Mouse (Mus musculus): ENCODE results near the gene 6030408B16Rik.
A peak's percentile ranks its signal among the peaks of the same experiment; 100 is the strongest.

6030408B16Rik gene

DNA sequence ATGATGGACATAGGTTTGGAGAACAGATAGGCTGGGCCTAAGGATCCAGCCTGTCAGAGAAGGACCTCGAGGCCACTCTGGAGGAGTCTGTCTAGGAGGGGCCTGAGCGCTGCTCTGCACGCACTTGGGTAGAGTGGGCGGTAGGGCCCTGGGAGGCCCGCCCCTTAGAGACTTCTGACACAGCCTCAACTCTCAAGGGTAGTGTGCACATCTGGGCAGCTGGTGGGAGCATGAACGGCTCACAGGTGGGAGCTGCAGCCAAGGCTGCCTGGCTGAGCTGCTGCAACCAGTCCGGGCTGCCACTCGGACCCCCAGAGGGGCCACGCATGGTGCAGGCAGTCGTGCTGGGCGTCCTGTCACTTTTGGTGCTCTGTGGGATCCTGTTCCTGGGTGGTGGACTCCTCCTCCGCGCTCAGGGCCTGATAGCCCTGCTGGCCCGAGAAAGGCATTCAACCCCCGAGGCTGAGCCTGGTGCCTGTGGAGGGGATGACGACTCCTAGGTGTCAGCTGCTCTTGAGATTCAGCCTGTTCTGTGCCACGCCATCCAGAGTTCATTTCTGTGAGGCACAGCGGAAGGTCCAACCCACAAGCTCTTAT lies at the start of gene 6030408B16Rik:
Gene 6030408B16Rik, plus strand, starts transcription at position 188 of the 597 bp plus-strand sequence.
- no peak for DNase-seq

- DNase-seq = no peak
Observed at GRCm38 (mm10) chr15:101244012-101244411, 49.0 kb upstream of the 6030408B16Rik start.

DNA sequence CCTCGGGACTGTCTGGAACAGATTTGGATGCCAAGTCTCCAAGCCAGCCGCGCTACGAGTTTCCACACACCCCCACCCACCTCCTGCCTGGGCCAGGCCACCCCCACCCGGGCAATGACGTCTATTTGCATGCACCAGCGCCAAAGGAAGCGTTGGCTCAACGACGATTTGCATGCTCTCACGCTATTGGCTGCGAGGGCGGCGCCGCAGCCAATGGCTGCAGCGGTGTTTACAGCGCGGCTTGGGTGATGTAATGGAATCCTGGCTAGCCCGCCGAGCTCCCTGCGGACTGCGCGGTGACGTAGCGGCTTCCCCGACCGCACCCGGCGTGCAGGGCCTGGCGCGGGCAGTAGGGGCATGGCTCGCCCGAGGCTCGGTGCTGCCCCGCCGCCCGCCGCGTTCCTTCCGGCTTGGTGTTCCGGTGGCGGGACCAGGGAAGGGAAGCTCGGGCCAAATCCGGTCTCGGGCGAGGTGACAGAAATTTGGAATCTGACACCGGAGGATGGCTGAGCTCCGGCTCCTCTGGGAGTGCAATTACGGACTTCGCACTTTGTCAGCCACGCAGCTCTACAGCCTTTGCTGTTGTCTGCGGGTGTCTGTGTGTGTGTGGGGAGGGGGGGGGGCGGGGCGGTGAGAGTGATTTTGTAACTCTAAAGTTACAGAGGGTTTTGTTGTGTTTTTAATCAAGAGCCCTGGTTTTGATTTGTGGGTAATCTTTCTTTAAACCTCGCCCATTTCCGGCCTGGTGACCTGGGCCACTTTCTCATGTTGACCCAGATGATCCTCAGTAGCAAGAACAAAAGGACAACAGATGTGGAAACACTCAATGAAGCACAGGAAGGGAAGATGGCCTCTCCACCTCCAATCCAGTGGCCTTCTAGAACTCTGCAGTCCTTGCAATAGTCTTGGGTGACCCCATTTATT lies 46.5 kb upstream of the 6030408B16Rik start:
- DNase-seq = peak; percentile 96 to 97

DNA sequence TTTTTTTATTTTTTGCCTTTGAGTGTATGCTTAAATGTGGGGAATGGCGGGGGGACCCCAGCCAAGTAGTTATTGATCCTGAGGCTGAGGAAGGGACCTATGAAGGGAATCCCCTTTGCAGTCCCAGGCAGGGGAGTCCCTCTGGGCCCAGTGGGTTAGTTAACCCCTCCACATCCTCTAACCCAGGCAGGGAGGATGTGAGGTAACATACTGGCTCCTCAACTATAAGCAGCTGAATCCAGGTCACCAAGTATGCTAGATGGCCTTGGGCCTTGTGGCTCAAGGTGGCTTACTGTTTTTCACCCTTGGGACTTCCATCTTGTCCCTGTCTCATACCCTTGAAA lies 45.9 kb upstream of the 6030408B16Rik start:
- no peak for DNase-seq

DNA sequence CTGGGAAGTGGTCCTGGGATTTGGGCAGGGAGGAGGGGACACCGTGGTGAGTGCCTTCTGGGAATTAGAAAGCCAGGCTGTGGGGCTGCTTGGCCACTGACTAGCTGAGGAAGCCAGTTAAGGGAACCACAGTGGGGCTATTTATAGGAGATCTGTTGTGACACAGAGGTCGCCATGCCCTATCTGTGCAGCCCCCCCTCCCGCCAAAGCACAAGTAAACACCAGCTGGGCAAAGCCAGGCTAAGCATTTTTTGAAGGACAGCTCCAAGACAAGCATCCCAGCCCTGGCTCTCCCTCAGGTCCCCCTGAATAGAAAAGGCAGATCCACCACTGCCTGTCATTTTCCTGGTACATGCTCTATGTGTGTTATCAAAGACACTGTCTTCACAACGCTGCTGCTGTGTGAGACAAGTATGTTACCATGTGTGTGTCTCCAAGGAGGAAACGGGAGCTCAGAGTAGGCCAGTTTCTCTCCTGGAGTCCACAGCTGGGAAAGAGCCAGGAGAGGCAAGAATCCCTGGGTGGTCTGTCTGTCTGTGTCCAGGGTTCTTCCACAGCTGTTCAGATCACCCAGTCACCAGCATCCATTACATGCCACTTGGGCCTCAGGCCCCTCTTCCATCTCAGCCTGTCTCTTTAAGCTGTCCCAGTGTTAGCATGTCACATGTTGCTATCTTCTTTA lies 44.8 kb upstream of the 6030408B16Rik start:
- no peak for DNase-seq

DNA sequence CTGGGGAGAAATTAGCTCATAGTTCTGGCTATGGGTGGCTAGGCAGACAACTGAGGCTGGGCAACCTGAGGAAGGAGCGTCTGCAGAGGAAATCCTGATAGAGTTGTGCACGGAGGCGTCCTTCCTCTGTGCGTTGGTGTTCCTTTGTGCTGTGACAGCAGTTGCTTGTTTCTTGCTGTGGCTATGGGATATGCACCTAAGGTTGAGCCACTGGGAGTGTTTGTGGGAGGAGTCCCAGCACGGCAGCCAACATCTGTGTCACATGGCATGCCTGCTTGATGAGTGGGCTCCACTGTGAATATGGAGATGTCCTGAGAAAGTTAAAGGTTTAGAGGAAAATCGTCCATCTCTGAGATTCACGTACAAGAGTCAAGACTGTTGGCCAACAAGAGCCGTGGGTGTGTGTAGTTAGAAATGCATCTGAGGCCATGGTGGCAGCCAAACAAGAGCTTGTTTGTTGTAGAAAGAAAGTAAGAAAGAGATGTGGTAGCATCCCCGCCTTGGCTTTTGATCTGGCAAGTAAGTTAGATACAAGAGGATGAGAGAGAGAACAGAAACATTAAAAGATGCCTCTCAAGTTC lies 42.7 kb upstream of the 6030408B16Rik start:
- no peak for DNase-seq

DNA sequence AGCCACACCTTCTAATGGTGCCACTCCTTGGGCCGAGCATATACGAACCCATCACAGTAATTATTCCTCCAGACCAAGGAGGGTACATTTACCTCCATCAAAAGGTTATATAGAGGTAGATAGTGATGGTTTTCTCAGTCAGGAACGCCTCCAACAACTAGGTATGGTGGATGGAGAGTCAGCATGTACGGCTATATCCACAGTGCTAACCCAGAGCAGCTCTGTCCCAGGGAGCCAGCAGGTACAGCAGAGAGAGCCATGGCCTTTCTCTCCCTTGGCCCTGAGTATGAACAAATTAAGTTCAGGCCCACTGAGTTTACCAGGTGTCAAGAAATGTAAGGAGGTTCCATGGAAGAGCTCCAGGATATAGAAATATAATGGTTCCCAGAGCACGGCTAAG lies 41.1 kb upstream of the 6030408B16Rik start:
- no peak for DNase-seq

DNA sequence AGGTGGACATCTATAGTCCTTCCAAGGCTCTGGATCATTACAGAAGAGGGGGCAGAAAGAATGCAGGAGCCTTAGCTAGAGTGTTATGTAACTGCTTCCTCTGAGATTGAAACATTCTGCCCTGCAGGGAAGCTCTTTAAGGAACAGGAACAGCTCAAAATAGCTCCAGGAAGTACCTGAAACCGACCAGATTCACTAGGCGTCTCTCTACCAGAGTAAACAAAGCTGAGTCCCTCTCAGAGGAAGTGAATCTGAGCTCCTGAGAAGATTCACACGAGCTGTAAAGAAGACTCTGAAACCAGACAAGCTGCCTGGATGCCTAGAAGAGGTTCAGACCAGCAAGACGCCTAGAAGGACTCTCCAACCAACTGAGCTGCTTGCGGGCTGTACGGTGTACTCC lies 40.4 kb upstream of the 6030408B16Rik start:
- DNase-seq = no peak

DNA sequence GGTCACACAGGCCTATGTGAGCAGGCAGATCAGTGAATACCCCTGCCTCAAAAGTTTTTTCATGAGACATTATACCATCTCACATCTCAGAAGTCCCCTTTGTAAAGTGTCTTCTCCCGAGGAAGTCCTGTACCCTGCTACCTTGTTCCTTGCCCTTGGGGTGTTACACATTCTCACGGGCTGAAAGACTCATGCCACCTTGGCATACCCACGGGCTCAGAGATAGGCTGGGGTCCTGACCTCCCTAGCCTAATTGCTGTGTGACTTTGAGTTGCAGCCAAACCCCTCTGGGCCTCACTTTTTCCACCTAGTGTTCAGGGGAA lies 39.5 kb upstream of the 6030408B16Rik start:
- no peak for DNase-seq

GRCm38 (mm10) chr15:101253886-101254795 lies 38.9 kb upstream of the 6030408B16Rik start, which contains the start of gene Nr4a1:
TSS of gene Nr4a1 (plus strand) at chr15:101254269.
- peak; percentile 78 to 81 for DNase-seq

DNA sequence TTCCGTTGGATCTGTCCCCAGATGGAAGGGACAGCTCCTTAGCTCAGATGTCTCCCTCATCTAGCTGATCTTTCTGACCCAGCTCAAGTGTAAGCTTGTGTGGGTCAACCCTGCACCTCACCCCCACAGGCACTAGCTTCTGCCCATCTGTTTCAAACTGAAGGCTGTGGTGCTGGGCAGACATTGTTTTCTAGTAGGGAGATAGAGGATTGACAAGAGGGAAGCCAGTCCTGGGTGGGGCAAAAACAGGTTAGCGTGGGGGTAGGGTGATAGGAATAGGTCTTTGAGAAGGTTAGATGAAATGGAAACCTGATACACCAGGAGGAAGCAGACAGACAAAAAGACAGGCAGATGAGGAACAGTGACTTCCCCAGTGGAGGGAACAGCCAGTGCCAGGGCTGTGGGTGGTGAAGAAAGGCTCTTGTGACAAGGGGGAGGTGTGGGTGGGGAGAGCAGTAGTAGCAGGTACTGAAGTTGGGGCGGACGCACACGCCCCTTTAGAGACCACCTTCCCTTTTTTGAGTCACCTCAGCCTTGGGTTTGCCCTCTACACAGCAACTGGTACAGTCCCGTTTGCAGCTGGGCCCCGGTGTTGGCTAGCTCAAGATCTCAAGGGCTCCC lies 37.1 kb upstream of the 6030408B16Rik start:
- no peak for DNase-seq

GRCm38 (mm10) chr15:101256463-101257206 lies 36.4 kb upstream of the 6030408B16Rik start:
- DNase-seq = no peak

DNA sequence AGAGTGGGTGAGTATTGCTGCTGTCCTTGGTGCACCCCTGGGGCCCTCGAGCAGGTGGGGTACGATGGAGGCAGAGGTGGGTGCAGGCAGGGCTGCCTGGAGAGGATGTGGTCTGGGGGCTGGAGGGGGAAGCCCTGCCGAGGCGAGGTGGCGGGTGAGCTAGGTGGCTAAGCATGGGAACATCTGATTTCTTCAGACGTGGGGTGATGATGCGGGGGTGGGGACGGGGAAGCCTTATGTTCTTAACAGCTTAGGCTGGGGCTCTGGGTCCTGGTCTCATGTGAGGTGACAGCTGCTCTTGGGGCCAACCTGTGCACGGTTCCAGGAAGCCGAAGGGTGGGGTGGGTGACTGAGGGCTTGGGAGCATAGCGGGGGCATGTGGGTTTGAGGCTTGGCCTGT lies 34.6 kb upstream of the 6030408B16Rik start:
- no peak for DNase-seq

DNA sequence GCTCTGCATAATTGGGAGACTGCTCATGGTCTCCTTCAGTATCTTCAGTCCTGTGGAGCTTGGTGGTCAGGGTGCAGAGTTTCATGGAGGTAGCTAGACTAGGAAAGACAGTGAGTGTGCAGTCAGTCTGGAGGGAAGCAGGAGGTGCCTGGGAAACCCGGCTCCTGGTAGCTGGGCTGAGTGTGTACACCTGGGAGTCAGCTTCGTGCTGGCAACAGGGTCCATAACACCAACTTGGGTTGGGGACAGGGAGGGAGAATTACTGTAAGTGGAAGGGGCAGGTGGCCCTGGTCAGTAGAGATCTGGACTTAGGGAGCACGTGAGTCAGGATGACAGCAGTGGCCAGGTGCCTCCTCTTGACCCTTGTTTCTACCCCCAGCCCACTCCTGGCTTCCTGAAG lies 33.1 kb upstream of the 6030408B16Rik start:
- DNase-seq = no peak

DNA sequence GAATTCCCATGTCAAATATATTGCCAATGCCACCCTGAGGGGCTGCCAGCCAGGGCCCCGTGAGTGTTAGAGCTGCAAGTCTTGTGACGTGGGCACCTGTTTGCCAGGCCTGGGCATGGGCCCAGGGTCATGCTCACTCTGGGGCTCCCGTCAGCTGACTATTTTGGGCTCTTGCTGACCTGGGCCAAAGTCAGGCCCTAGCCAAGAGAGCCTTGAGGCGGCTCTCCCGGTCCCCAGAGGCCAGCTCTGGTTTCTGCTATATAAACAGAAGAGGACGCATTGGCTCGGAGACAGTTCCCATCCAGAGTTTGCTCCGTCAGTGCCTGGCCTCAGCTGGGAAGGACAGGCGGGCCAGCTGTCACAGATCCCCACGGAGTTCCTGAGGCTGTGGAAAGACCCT lies 32.6 kb upstream of the 6030408B16Rik start:
- peak in 1 of 2 experiments; percentile 45 for DNase-seq

DNA sequence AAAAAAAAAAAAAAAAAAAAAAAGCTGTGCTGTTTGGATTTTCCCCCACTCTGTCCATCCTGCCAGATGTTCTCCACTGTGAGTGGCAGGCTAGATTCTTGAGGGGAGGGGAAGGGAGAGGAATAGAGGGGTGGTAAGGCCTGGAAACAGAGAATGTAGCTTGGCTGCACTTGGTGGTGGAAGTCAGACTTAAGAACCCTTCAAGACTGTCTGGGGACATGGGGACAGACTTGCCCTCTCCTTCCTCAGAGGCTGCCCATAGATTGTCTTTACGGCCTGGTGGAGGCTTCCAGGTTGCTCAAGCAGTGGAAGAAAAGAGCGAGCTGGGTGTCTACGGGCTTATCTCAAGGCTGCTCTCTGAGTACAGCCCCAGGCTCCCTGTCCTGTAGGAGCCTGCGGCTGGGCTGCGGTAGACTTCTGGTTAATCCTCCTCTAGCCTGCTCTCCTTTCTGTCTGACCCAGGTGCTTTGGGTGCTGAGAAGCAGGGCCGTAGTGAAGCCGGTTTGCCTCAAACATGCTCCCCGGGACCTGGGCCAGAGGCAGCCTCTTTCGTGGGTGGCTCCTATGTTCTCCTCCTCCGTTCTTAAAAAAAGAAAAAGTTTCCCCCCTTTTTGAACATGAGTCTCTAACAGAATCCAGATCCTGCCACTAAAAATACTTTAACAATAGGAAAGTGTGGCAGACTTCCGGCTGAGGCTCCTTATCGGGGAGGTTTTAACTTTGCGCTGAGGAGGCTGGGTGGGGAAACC lies 32.0 kb upstream of the 6030408B16Rik start:
- DNase-seq = no peak

GRCm38 (mm10) chr15:101262502-101262901 lies 30.5 kb upstream of the 6030408B16Rik start:
- DNase-seq = no peak

DNA sequence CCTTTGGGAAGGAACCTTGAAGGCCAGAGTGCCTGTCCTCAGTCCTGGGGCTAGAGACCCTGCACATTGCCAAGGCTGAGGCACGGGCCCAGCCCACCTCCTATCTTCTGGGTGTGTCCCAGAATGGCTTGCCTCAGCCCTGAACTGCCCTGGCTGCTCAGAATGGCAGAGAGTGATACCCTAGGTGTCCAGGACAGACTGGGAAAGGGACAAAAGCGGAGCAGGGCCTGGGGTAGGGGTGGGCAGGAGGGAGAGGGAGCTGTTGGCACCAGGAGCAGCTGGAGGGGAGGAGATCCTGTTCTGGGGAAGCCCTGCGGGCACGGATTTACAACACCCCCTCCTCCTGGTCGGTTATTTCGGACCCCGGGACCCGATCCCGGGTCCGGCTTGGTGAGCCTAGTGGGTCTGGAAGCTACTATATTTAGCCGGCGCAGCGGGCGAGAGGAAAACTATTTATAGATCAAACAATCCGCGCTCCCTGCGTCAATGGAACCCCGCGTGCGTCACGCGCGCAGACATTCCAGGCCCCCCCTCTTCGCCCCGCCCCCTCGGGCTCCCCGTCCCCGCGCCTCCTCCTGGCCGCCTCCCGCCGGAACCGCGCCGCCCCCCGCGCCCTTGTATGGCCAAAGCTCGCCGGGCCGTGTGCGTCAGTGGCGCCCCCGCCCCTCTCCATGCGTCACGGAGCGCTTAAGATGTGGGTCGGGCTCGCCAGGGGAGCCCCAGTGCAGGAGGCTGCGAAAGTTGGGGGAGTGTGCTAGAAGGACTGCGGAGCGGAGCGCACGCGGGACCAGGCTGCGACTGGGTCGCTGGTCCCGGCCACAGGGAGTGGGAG lies 26.7 kb upstream of the 6030408B16Rik start:
- DNase-seq = peak; percentile 86 to 90
